Mouse (Mus musculus): ENCODE data around the gene D430042O09Rik.

DNA sequence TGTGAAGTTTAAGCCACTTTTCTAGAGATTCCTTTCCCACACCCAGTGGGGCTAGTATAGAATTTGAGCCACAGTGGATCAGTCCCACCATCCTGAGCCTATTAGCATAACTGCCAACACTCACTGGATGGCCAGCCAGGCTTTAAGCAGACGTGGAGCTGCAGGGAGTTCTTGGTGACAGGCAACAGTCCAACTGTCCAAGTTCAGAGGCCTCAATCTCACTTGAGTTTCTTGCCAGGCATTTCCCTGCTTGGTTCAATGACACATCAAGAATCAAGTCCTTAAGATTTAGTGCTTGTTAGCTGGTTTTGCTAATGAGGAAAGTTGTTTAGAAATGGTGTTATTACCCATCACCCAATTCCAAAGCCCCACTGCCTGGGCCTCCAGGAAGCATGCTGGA lies 137.9 kb downstream of the D430042O09Rik start:
- TF ChIP-seq POLR2A (IDR thresholded peaks at IDR 0.05; ENCODE audit: low read depth, low read length) (no peak), KAT2A (IDR thresholded peaks at IDR 0.05; ENCODE audit: insufficient replicate concordance, low read length) (no peak), CTCF (conservative IDR thresholded peaks at IDR 0.05 in 1 of 2, IDR thresholded peaks at IDR 0.05 in 1 of 2; ENCODE audit: low read depth in 2 of 2, low read length in 2 of 2) (no peak), TBP (conservative IDR thresholded peaks at IDR 0.05; ENCODE audit: low read depth, low read length) (no peak), EP300 (IDR thresholded peaks at IDR 0.05; ENCODE audit: low read length) (no peak), MAZ (IDR thresholded peaks at IDR 0.05; ENCODE audit: low read depth, low read length) (no peak)
